Mouse (Mus musculus): Measurements from ENCODE around the gene Gm43064.

DNA sequence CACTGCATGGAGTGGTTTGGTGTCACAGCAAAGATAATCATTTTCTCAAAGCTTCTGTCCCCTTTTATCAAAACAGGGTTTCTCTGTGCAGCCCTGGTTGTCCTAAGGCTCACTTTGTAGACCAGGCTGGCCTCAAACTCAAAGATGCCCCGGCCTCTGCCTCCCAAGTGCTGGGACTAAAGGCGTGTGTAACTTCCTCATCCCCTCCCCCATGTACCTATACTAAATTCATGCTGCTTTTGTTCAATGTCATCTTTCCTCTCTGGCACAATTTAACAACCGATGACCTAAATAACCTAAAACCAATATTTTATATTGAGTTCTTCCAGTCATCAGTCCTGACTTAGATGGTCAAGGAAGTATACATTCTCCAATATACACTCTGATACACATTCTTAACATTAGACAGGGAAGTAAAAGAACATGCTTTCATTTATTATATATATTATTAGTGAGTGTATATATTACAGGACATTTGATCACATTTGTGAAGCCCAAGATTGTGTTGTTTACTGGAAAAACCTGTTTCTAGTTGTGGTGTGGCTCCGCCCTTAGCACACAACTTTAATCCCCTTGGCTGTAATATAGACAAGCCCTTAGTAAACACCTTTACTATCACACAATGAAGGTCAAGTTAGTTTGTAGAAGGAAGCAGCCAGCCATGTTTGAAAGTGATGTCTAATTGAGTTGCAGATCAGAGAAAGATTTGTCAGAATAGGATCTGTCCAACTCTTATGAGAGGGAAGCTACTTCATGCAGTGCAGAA, 26.3 kb upstream of the Gm43064 start:
- TF ChIP-seq EP300 (optimal IDR thresholded peaks at IDR 0.05) = peak; percentile 37
- TF ChIP-seq CTCF (IDR thresholded peaks at IDR 0.05; ENCODE audit: low read depth) = no peak

Data from stomach, postnatal 0 days (tissue).